Mouse (Mus musculus): ENCODE data around the gene Evl.

GRCm38 (mm10) chr12:108606321-108606720 is 51.8 kb downstream of the Evl start:
- TF ChIP-seq CTCF (conservative IDR thresholded peaks at IDR 0.05; ENCODE audit: low read length): no peak
- no peak for TF ChIP-seq POU5F1 (IDR thresholded peaks at IDR 0.05; ENCODE audit: borderline replicate concordance, low read length)
- TF ChIP-seq NANOG (IDR thresholded peaks at IDR 0.05; ENCODE audit: borderline replicate concordance, low read length): no peak
